Mouse (Mus musculus) heart, postnatal 0 days (tissue): ENCODE results near the gene Tmem94. TPM values are rescaled to one million over a fixed set of nuclear protein-coding genes. Genes with fewer than 3 reads are reported as not detected.

Source experiments
- ATAC-seq: fragments of 200-750 bp; cut with Nextera tagmentation; 2 replicates; pipeline ENCODE4 v1.8.0; 2017; ENCODE audit warnings: low read depth, moderate number of reproducible peaks, moderate library complexity; ENCODE audit not compliant: insufficient read depth
- DNase-seq: peaks from one replicate; pipeline ENCODE4 v3.0.0-alpha.2; 2016; ENCODE audit warnings: low spot score
- H3K27ac ChIP-seq: fragments of 300-500 bp; sonication (generic); 2 replicates; pipeline ENCODE4 v1.5.1; 2014; ENCODE audit warnings: low read depth, mild to moderate bottlenecking
- H3K27me3 ChIP-seq: fragments of 300-500 bp; sonication (generic); 2 replicates; pipeline ENCODE4 v1.6.1; 2014; ENCODE audit warnings: low read length, mixed read lengths; ENCODE audit not compliant: control insufficient read depth, insufficient read depth
- H3K36me3 ChIP-seq: fragments of 300-500 bp; sonication (generic); replicated peaks from 2 replicates; pipeline ENCODE4 v1.6.1; 2014; ENCODE audit warnings: low read length, mixed read lengths; ENCODE audit not compliant: control insufficient read depth, insufficient read depth
- H3K4me1 ChIP-seq: fragments of 300-500 bp; sonication (generic); 2 replicates; pipeline ENCODE4 v1.6.1; 2014; ENCODE audit warnings: antibody characterized with exemption; ENCODE audit not compliant: control insufficient read depth, insufficient read depth
- H3K4me2 ChIP-seq: fragments of 300-500 bp; sonication (generic); 2 replicates; pipeline ENCODE4 v1.6.1; 2014; ENCODE audit warnings: low read depth, mild to moderate bottlenecking, low read length, moderate library complexity
- H3K4me3 ChIP-seq: fragments of 300-500 bp; sonication (generic); 2 replicates; pipeline ENCODE4 v1.5.1; 2014; ENCODE audit warnings: low read depth, low read length
- H3K9ac ChIP-seq: fragments of 300-500 bp; sonication (generic); replicated peaks from 2 replicates; pipeline ENCODE4 v1.6.1; 2014; ENCODE audit warnings: low read depth, low read length, mixed read lengths
- H3K9me3 ChIP-seq: fragments of 300-500 bp; sonication (generic); replicated peaks from 2 replicates; pipeline ENCODE4 v1.6.1; 2016; ENCODE audit warnings: low read length; ENCODE audit not compliant: control insufficient read depth
- CTCF ChIP-seq: IDR thresholded peaks from 2 replicates; pipeline ENCODE4 v1.5.1; 2016; ENCODE audit warnings: antibody characterized with exemption, control low read depth, low read depth
- EP300 ChIP-seq: IDR thresholded peaks from 2 replicates; pipeline ENCODE4 v1.6.1; 2016; ENCODE audit warnings: antibody characterized with exemption, low read depth
- WGBS: fragments of 180-500 bp; shearing (Covaris S2); extraction: QIAGEN DNeasy Blood & Tissue Kit; methylation state at CpG from one replicate; pipeline ENCODE4 v1.1.7; 2014; 5-methylcytosine and 5-hydroxymethylcytosine counted together
- polyA plus RNA-seq: library from polyadenylated mRNA; unstranded; fragments of >200 nt; fragmentation: Nextera tagmentation; extraction: Ambion mirVana; gene quantifications from 2 replicates; pipeline ENCODE4 v1.2.1, GENCODE M21; 2015
- total RNA-seq: library from RNA; depleted of rRNA; stranded (reverse); fragments of >200 nt; gene quantifications from 2 replicates; pipeline ENCODE4 v1.2.3, GENCODE M21; 2014; ENCODE audit warnings: low replicate concordance

Gene Tmem94
- total and polyA plus RNA-seq, 2 experiments from 2014 or later = 34.0 to 65.0 TPM

- H3K9ac ChIP-seq = no peak overlapping the region
- DNase-seq = no peak
- no peak overlapping the region for H3K4me2 ChIP-seq
- no peak overlapping the region for H3K4me3 ChIP-seq
- H3K27ac ChIP-seq = peak overlapping the region; percentile 69; the same call in 1 of the 2 replicates
- TF ChIP-seq CTCF = no peak
- TF ChIP-seq EP300 = no peak
- no peak for ATAC-seq
- 77% methylated on average over 6 of the region's 6 CpGs for WGBS
- H3K4me1 ChIP-seq = peaks cover 59% of the 10 kb centered on the region
- H3K36me3 ChIP-seq = no peaks in the 10 kb centered on the region
- H3K9me3 ChIP-seq = no peaks in the 10 kb centered on the region
- no peaks in the 10 kb centered on the region for H3K27me3 ChIP-seq
Measured at GRCm38 (mm10) chr11:115834033-115834432, 68.8 kb downstream of the Tmem94 start.

DNA sequence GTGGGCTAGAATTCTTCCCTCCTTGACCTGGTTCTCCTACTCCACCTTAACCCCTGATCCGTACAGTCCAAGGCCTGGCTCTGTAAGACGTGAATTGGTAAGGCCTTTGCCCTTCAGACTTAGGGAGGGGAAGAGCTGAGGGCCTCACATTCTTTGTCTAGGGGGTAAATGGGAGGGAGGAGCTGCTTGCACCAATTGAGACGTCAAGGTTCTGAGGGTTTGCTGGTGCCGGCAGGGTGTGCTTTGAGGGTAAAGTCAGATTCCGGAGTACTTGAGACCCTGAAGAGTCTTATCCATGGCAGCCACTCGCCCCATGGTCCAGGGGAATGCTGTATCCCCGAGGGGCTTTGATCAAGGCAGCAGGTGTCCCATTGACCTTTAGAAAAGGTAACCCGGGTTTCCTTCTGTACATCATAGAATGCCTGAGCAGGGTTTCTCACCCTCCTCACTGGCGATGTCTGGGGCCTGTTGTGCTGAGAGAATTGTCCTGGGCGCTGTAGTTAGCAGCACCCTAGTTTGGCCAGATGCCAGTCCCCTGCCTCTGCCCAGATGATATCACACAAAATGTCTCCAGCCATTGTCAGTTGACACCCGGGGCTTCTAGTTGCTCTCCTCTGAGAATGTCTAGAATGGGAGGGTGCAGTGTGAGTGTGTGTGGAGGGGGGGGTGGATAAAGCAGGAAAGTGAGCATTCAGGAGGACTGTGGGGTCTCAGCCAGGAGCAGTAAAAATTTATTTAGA is 71.6 kb downstream of the Tmem94 start:
- H3K9ac ChIP-seq = no peak overlapping the region
- H3K4me3 ChIP-seq = no peak overlapping the region
- 43% methylated on average over 11 of the region's 11 CpGs for WGBS
- no peaks in the 10 kb centered on the region for H3K27me3 ChIP-seq
- DNase-seq = no peak
- TF ChIP-seq EP300 (no peak), CTCF (no peak)
- no peak overlapping the region for H3K27ac ChIP-seq
- no peak overlapping the region for H3K4me2 ChIP-seq
- H3K9me3 ChIP-seq = no peaks in the 10 kb centered on the region
- no peaks in the 10 kb centered on the region for H3K36me3 ChIP-seq
- ATAC-seq = no peak
- H3K4me1 ChIP-seq = peaks cover 56% of the 10 kb centered on the region

DNA sequence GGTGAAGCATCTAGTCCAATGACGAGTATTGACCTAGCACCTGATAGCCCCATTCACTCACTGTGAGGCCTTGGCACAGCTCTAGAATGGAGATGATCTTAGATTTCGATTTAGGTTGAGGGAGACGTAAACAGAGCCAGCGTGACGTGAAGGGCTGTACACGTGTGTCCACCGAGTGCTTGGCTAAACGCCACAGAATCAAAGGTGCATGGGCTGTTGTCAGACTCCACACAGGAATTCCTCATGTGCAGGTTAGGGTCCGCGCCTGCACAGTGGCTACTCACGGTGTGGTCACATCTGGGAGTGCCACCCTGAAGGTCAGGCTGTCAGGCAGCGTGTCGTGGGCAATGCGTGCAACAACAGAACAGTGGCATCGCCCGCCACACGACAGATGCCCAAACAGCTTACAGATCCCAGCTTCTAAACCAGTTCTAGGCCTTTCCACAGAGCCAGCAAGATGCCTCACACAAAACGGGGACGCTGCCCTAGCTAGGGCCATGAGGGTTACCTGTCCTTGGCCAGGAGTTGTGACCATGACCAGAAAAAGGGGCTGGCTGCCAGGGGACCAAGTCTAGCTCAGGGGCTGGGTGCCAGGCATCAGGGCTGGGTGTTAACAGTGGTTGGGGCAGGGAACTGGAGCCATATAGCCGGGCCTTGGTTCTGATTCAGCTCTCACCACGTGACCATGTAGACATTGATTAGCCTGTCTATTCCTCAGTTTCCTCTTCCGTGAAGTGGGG is 72.5 kb downstream of the Tmem94 start:
- H3K9me3 ChIP-seq = no peaks in the 10 kb centered on the region
- no peaks in the 10 kb centered on the region for H3K36me3 ChIP-seq
- no peak for TF ChIP-seq CTCF
- TF ChIP-seq EP300 = no peak
- H3K27ac ChIP-seq = no peak overlapping the region
- no peaks in the 10 kb centered on the region for H3K27me3 ChIP-seq
- WGBS = 91% methylated on average over 22 of the region's 22 CpGs
- H3K4me3 ChIP-seq = no peak overlapping the region
- no peak overlapping the region for H3K4me2 ChIP-seq
- H3K9ac ChIP-seq = no peak overlapping the region
- DNase-seq = no peak
- no peak for ATAC-seq
- H3K4me1 ChIP-seq = peaks cover 56% of the 10 kb centered on the region

- WGBS = 44% methylated on average over 4 of the region's 4 CpGs
- no peak for DNase-seq
Measured at GRCm38 (mm10) chr11:115838895-115839311, 73.7 kb downstream of the Tmem94 start.

GRCm38 (mm10) chr11:115839732-115840131 is 74.5 kb downstream of the Tmem94 start:
- no peak for ATAC-seq
- Histone ChIP-seq H3K9ac (peak overlapping the region; percentile 21; the same call in 1 of the 2 replicates), H3K9me3 (no peaks in the 10 kb centered on the region), H3K27me3 (no peaks in the 10 kb centered on the region), H3K4me1 (peaks cover 51% of the 10 kb centered on the region), H3K27ac (peak overlapping the region; percentile 30; the same call in 1 of the 2 replicates), H3K4me3 (no peak overlapping the region), H3K36me3 (no peaks in the 10 kb centered on the region), H3K4me2 (no peak overlapping the region)
- DNase-seq = no peak
- 60% methylated on average over 3 of the region's 3 CpGs for WGBS
- no peak for TF ChIP-seq EP300
- TF ChIP-seq CTCF = no peak

More at GRCm38 (mm10) chr11:115838895-115839311, 73.7 kb downstream of the Tmem94 start:
- no peaks in the 10 kb centered on the region for H3K36me3 ChIP-seq
- no peaks in the 10 kb centered on the region for H3K27me3 ChIP-seq
- H3K9me3 ChIP-seq = no peaks in the 10 kb centered on the region
- peaks cover 51% of the 10 kb centered on the region for H3K4me1 ChIP-seq
- no peak overlapping the region for H3K4me2 ChIP-seq
- H3K27ac ChIP-seq = no peak overlapping the region
- TF ChIP-seq CTCF = no peak
- no peak for TF ChIP-seq EP300
- H3K4me3 ChIP-seq = no peak overlapping the region
- ATAC-seq = no peak
- H3K9ac ChIP-seq = no peak overlapping the region
